Mouse (Mus musculus) midbrain, embryonic 14.5 days (tissue): ENCODE data around the gene Gm45021. TPM values are rescaled to one million over a fixed set of nuclear protein-coding genes. Genes with fewer than 3 reads are reported as not detected.
A peak's percentile ranks its signal among the peaks of the same experiment; 100 is the strongest.

Experiments used
- ATAC-seq: fragments of 200-750 bp; cut with Nextera tagmentation; 2 replicates; pipeline ENCODE4 v1.8.0; 2017; ENCODE audit warnings: moderate number of reproducible peaks, moderate library complexity; ENCODE audit not compliant: low FRiP score, low TSS enrichment
- DNase-seq: peaks from one replicate; pipeline ENCODE4 v3.0.0-alpha.2; 2015
- H3K27ac ChIP-seq: fragments of 300-500 bp; sonication (generic); replicated peaks from 2 replicates; pipeline ENCODE4 v1.5.1; 2014; ENCODE audit warnings: mild to moderate bottlenecking, low read depth, low read length, moderate library complexity
- H3K27me3 ChIP-seq: fragments of 300-500 bp; sonication (generic); 2 replicates; pipeline ENCODE4 v1.6.1; 2014; ENCODE audit warnings: low read length, control low read depth, mixed read lengths; ENCODE audit not compliant: control insufficient read depth, insufficient read depth
- H3K36me3 ChIP-seq: fragments of 300-500 bp; sonication (generic); 2 replicates; pipeline ENCODE4 v1.6.1; 2014; ENCODE audit warnings: low read length, control low read depth; ENCODE audit not compliant: control insufficient read depth, insufficient read depth
- H3K4me1 ChIP-seq: fragments of 300-500 bp; sonication (generic); 2 replicates; pipeline ENCODE4 v1.6.1; 2014; ENCODE audit warnings: mild to moderate bottlenecking, antibody characterized with exemption, low read length, control low read depth; ENCODE audit not compliant: control insufficient read depth, insufficient read depth
- H3K4me2 ChIP-seq: fragments of 300-500 bp; sonication (generic); 2 replicates; pipeline ENCODE4 v1.6.1; 2014; ENCODE audit warnings: mild to moderate bottlenecking, low read length, moderate library complexity
- H3K4me3 ChIP-seq: fragments of 300-500 bp; sonication (generic); replicated peaks from 2 replicates; pipeline ENCODE4 v1.5.1; 2014; ENCODE audit warnings: low read depth, low read length
- H3K9ac ChIP-seq: fragments of 300-500 bp; sonication (generic); replicated peaks from 2 replicates; pipeline ENCODE4 v1.6.1; 2014; ENCODE audit warnings: mild to moderate bottlenecking, low read length, moderate library complexity
- H3K9me3 ChIP-seq: fragments of 300-500 bp; sonication (generic); 2 replicates; pipeline ENCODE4 v1.6.1; 2016; ENCODE audit warnings: low read length, control low read depth, mixed read lengths; ENCODE audit not compliant: control insufficient read depth
- WGBS: fragments of 180-500 bp; shearing (Covaris S2); extraction: QIAGEN DNeasy Blood & Tissue Kit; methylation state at CpG from one replicate; pipeline ENCODE4 v1.1.7; 2014; 5-methylcytosine and 5-hydroxymethylcytosine counted together
- polyA plus RNA-seq: library from polyadenylated mRNA; unstranded; fragments of >200 nt; fragmentation: Nextera tagmentation; extraction: Ambion mirVana; gene quantifications from 2 replicates; pipeline ENCODE4 v1.2.1, GENCODE M21; 2014

The Gm45021 gene
- polyA plus RNA-seq, 1 experiment from 2014 or later, result not detected

GRCm38 (mm10) chr6:48642764-48643292, 53.4 kb downstream of the Gm45021 start:
- WGBS, result 22% methylated on average over 4 of the region's 4 CpGs
- ATAC-seq (no peak), DNase-seq (peak; percentile 90)
- Histone ChIP-seq H3K36me3 (no peaks in the 10 kb centered on the region), H3K27me3 (no peaks in the 10 kb centered on the region), H3K4me1 (no peaks in the 10 kb centered on the region), H3K9ac (no peak overlapping the region), H3K9me3 (no peaks in the 10 kb centered on the region), H3K27ac (no peak overlapping the region), H3K4me3 (no peak overlapping the region), H3K4me2 (no peak overlapping the region)

DNA sequence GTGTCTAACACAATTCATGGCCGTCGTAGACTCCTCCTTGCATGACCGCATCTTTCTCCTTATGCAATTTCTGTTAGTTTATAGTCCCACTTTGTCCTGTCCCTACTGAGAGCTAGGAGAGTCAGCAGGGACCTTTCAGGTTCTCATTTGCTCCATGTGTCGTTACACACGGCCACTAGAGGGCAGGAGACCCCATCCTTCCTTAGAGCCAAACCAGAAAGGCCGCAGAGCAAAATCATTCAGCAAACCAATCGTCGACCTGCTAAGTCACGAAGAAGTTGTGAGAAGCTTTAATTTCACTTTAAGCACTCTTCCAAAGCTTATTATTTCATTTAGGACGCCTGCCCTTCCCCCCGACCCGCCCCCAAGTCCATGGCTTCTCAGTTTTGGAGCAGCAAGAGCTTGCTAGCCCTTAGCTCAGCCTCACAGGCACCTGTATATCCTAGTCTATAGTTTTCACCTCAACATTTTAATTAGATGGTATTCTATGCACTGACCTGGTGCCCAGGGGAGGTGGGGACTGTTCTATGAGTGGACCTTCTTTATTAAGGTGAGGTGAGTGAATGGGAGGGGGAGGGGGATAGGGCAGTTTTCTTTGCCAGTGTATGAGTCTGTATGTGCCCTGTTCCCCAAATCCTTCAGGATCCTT, 56.4 kb downstream of the Gm45021 start:
- no peaks in the 10 kb centered on the region for H3K9me3 ChIP-seq
- H3K27me3 ChIP-seq, result no peaks in the 10 kb centered on the region
- no peak overlapping the region for H3K4me3 ChIP-seq
- H3K36me3 ChIP-seq, result no peaks in the 10 kb centered on the region
- DNase-seq (peak; percentile 88), ATAC-seq (no peak)
- H3K9ac ChIP-seq, result no peak overlapping the region
- no peak overlapping the region for H3K27ac ChIP-seq
- 14% methylated on average over 12 of the region's 12 CpGs for WGBS
- no peaks in the 10 kb centered on the region for H3K4me1 ChIP-seq
- no peak overlapping the region for H3K4me2 ChIP-seq

- Histone ChIP-seq H3K4me1 (no peaks in the 10 kb centered on the region), H3K4me3 (no peak overlapping the region), H3K27ac (no peak overlapping the region), H3K27me3 (no peaks in the 10 kb centered on the region), H3K4me2 (no peak overlapping the region), H3K9me3 (no peaks in the 10 kb centered on the region), H3K36me3 (no peaks in the 10 kb centered on the region), H3K9ac (no peak overlapping the region)
- WGBS, result 85% methylated on average over 4 of the region's 4 CpGs
- ATAC-seq (no peak), DNase-seq (no peak)
Measured at GRCm38 (mm10) chr6:48646309-48646690, 56.9 kb downstream of the Gm45021 start.

DNA sequence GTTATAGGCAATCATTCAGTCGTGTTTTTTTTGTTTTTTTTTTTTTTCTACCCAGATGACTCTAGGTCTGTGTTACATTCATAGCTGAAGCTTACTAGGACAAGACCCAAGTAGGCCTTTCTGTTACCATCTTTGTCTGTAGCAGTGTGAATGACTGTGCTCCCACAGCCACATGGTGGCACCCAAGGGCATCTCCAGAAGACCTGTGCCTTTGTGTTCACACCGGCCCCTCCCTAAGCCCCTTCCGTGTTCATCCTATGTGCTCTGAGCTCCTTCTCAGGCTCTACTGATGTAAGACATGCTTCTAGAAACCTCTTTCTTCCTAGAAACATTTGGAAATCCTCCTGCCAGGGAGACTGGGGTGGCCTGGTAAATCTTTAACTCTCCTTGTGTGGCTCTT, 57.6 kb downstream of the Gm45021 start, which contains the start of gene Gimap8:
Gimap8 (plus strand) TSS at position 240 of the 400 bp plus-strand sequence.
- WGBS, result 46% methylated on average over 3 of the region's 3 CpGs
- ATAC-seq, result no peak

DNA sequence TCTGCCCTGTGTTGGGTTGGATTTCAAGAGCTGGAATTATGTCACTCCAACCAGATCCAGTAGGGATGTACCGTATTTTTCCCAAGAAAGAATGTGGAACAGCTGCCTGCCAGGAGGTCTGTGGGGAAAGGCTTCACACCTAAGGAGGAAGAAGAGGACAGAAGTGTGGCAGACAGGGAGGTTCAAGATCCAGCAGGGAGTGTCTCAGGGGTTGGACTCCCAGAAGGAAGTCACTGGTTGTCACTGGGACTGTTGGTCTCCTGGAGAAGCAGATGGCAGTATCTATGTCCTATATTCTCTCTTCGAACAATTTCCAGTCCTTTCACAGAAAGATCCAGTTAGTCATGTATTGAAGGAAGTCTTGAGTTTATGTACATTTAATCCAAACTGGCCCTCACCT, 58.2 kb downstream of the Gm45021 start:
- no peaks in the 10 kb centered on the region for H3K4me1 ChIP-seq
- H3K9me3 ChIP-seq, result no peaks in the 10 kb centered on the region
- no peak overlapping the region for H3K4me3 ChIP-seq
- DNase-seq (no peak), ATAC-seq (no peak)
- WGBS, result 91% methylated on average over 2 of the region's 2 CpGs
- H3K27ac ChIP-seq, result no peak overlapping the region
- no peaks in the 10 kb centered on the region for H3K36me3 ChIP-seq
- H3K27me3 ChIP-seq, result no peaks in the 10 kb centered on the region
- no peak overlapping the region for H3K4me2 ChIP-seq
- no peak overlapping the region for H3K9ac ChIP-seq

More for the DNA sequence above, 57.6 kb downstream of the Gm45021 start, which contains the start of gene Gimap8:
- Histone ChIP-seq H3K4me1 (no peaks in the 10 kb centered on the region), H3K4me3 (no peak within 1 kb of the TSS), H3K36me3 (no peaks in the 10 kb centered on the region), H3K9me3 (no peaks in the 10 kb centered on the region), H3K4me2 (no peak within 1 kb of the TSS), H3K9ac (no peak within 1 kb of the TSS), H3K27ac (no peak within 1 kb of the TSS), H3K27me3 (no peaks in the 10 kb centered on the region)
- no peak for DNase-seq

GRCm38 (mm10) chr6:48648779-48649178, 59.4 kb downstream of the Gm45021 start:
- 83% methylated on average over 4 of the region's 4 CpGs for WGBS
- ATAC-seq (no peak), DNase-seq (no peak)
- H3K9me3 ChIP-seq, result no peaks in the 10 kb centered on the region
- H3K27me3 ChIP-seq, result no peaks in the 10 kb centered on the region
- H3K4me1 ChIP-seq, result no peaks in the 10 kb centered on the region
- H3K36me3 ChIP-seq, result no peaks in the 10 kb centered on the region
- H3K4me2 ChIP-seq, result no peak overlapping the region
- no peak overlapping the region for H3K27ac ChIP-seq
- no peak overlapping the region for H3K4me3 ChIP-seq
- no peak overlapping the region for H3K9ac ChIP-seq

DNA sequence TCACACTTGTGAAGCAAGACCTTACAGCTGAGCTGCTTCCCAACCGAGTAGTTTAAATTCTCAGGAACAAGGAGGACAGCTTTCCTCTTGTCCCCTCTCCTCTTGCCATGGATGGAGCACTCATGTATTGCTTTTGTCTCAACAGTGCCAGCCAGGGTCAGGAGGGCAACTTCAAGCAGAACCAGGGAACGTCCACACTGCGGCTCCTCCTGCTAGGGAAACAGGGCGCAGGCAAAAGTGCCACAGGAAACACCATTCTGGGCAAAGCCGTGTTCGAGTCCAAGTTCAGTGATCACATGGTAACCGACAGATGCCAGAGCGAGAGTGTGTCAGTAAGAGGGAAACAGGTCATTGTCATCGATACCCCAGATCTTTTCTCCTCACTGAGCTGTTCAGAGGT, 60.6 kb downstream of the Gm45021 start:
- ATAC-seq, result no peak
- Histone ChIP-seq H3K36me3 (no peaks in the 10 kb centered on the region), H3K4me2 (no peak overlapping the region), H3K4me3 (no peak overlapping the region), H3K9me3 (no peaks in the 10 kb centered on the region), H3K27ac (no peak overlapping the region), H3K9ac (no peak overlapping the region), H3K27me3 (no peaks in the 10 kb centered on the region), H3K4me1 (no peaks in the 10 kb centered on the region)
- no peak for DNase-seq
- 90% methylated on average over 9 of the region's 9 CpGs for WGBS

DNA sequence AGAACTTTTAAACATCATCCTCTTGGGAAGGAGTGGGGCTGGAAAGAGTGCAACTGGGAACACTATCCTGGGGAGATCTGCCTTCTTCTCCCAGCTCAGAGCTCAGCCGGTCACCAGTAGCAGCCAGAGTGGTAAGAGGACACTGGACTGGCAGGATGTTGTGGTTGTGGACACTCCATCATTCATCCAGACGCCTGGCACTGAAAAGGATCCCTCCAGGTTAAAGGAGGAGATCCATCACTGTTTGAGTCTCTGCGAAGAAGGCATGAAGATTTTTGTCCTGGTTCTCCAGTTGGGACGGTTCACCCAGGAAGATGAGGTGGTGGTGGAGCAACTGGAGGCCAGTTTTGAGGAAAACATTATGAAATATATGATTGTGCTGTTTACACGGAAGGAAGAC, 69.3 kb downstream of the Gm45021 start:
- H3K4me2 ChIP-seq, result no peak overlapping the region
- no peaks in the 10 kb centered on the region for H3K27me3 ChIP-seq
- no peak for ATAC-seq

More for the DNA sequence above, 69.3 kb downstream of the Gm45021 start:
- Histone ChIP-seq H3K4me1 (no peaks in the 10 kb centered on the region), H3K9me3 (no peaks in the 10 kb centered on the region), H3K27ac (no peak overlapping the region), H3K9ac (no peak overlapping the region), H3K4me3 (no peak overlapping the region), H3K36me3 (no peaks in the 10 kb centered on the region)
- WGBS, result 91% methylated on average over 5 of the region's 5 CpGs
- no peak for DNase-seq
